Mouse (Mus musculus): ENCODE measurements at regions not wholly inside any gene's neighbourhood (a gene's known extent, or its start where the extent isn't known, plus 50 kb on each side); places are given as distances from the start of the nearest gene placed in this dataset.

DNA sequence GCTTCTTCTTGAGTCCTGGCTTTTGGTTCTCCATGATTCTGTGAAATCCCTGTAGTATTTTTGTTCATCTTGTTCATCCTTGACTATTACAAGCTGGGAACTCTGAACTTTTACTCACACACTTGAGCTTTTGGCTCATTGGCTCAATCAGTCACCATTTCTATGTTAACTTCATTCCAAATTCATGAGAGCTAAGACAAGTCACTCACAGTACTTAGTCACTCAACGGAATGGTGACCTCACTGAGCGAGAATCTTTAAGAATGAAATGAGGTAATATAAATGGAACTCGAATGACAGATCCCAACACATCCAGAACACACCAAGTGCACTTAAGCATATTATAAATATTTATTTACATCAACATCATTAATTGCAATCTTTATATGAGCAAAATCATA, 331.2 kb downstream of the Btg1 start:
- DNase-seq (ENCODE audit: low spot score in 2 of 2): no peak

DNA sequence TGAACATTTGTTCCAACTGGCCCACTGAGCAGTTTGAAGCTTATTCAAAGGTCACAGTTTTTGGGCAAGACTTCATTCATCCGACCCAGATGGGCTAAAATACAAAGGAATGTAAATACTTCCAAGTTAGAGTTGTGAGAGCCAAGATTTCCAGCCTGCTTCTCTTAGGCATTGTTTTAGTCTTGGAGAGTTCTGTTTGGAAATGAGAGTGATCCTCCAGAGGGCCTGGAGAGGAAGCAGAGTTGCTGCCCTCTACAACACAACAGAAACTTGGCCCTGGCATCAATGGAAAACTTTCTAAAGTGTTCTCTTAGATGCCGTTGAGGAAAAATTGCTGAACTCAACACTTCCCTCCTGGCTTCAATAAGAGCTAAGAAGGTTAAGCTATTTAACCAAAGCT, 332.1 kb downstream of the Btg1 start:
- DNase-seq (ENCODE audit: low spot score in 2 of 2): no peak

DNA sequence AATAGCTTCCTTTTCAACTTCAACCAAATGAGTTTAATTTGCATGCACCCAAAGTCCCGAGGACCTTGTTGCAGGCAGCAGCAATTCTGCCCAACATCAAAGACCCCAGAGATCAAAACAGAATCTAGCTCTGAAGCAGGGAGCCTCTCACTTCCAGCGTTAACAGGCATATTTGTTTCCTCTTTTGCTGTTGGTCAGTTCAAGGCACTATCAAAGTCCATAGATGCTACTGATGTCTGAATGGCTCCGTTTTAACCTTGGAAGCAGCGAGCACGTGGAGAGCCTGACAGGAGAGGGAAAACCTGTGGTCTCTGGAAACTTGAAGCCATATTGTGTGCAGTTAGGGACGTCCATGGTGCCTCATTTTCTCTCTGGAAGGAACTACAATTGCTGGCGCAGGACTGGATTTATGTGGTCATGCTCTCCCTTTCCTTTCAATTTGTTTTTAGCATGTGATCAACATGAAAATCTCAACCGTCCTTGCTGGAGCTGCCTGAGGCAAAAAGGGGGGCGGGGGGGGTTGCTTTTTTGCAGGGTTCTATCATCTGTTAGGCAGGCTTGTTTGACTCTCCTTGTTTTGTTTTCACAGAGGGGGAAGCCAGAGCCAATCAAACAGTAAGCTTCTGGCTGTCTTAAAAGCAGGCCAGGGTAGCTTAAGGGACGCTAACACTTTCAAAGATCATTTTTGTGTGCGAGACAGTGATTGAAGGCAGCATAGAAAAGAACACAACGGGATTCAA, 338.4 kb downstream of the Btg1 start:
- DNase-seq (ENCODE audit: low spot score in 2 of 2): no peak

DNA sequence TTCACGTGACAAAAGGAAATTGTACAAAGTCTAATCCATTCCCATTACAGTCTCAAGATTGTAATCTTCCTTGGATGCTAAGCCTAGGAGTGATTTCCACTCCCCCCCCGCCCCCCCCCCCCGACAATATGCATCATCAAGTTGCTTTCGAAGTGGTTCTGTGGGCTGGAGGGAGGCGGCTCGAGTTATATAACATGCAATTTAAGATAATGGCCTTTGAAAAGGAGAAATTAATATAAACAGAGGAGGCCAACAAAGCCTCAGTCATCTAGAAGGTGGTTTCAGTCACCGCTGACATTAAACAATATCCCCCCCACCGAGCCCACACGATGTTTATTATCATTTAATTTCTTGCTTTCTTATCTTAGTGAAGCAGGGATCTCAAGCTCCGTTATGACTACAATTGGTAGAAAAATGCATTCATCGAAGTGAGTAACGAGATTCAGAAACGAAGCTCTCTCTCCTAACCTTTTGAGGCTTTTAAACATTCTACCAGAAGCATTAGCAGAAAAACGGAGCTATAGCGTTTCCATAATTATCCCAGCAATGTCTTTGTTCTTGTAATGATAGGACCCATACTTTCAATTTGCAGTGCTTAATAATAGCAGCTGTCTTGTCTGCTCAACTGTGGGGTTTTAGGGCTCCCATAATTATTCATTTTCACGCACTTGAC, 339.1 kb downstream of the Btg1 start:
- DNase-seq (ENCODE audit: low spot score in 2 of 2): no peak

DNA sequence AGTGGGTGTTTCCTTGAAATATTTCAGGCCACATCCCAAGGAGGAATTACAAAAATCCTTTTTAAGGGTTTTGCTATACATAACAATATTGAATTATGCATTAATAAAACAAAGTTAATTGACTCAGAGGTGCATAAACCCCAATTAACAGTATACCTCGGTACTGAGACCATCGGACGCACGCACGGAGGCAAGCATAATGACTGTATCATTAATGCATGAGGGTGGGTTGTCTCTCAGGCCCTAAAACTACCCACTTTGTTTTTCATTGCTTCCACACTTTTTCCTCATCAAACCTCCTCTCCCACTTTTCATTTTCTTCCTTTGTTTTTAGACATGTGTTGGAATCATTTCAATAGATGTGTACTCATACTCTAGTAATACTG, 339.6 kb downstream of the Btg1 start:
- no peak for DNase-seq (ENCODE audit: low spot score in 2 of 2)

DNA sequence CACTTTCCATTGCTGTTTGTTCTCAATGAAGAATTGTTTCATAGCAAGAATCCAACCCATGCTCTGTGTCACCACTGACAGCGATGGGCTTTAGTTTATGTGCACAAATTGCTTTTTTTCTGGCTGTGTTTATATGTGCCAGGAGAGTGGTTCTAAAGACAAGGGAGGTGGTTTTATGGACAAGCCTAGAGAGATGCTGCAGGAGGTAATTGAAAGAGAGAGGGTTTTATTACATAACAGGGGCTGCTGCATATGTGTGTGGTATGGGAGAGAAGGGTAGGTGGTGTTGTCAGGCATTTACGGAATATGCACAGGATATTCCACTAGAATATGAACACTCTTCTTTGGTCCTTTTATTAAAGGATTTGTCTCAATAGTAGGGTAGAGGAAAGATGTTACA, 340.2 kb downstream of the Btg1 start:
- DNase-seq (ENCODE audit: low spot score in 2 of 2): no peak

DNA sequence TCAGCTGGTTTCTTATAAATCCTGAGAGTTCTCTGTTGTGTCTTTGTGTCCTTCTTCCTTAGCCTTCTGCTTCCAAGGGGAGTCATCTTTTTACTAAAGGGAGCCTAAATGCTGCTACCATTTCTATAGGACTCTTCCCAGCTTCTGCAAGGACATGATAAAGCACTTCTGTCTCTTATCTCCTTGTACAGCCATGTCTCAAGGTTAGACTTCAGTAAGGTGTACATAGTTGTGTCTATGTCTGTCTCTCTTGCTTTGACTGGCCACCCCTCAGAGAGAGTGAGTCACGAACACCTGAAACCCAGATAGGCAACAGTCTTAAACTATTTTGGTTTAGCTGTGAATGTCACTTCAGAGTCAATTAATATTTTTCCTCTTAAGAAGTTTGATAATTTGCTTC, 353.0 kb downstream of the Btg1 start:
- no peak for DNase-seq (ENCODE audit: low spot score in 2 of 2)

DNA sequence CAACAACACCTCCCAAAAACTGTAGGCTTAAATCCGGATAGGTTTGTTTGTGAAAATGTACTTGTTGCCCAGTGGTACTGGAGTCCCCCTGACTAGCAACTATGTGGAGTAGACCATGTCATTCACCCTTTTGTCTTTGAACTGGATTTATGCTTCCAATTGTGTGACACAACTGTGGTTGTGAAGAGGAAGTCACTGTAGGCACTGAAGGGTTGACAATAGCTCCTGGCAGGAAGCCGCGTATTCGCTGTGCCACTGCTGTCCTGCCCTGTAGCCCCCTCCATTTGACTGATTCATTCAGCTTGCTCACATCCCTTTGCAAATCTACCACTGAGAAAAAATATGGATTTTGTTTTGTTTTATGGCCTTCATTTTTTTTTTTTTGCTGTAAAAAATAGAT, 353.9 kb downstream of the Btg1 start:
- no peak for DNase-seq (ENCODE audit: low spot score in 2 of 2)

DNA sequence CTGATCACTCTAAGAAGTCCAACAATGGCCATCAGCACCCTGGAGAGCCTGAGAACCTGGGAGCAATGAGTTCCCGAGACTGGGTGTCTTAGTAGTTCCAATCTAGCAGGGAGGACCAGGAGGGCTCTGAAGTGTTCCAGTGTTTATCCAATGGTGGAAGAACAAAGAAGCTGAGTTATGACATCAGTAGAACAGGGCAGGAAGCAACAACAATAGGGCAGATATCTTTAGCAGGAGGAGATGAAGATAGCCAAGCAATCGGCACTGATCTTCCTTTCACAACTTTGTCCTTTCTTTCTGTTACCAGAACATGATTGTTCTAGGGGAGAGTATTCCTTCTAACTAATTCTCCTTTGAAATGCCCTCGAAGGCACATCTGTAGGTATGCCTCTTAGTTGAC, 355.0 kb downstream of the Btg1 start:
- DNase-seq (ENCODE audit: low spot score in 2 of 2): no peak

DNA sequence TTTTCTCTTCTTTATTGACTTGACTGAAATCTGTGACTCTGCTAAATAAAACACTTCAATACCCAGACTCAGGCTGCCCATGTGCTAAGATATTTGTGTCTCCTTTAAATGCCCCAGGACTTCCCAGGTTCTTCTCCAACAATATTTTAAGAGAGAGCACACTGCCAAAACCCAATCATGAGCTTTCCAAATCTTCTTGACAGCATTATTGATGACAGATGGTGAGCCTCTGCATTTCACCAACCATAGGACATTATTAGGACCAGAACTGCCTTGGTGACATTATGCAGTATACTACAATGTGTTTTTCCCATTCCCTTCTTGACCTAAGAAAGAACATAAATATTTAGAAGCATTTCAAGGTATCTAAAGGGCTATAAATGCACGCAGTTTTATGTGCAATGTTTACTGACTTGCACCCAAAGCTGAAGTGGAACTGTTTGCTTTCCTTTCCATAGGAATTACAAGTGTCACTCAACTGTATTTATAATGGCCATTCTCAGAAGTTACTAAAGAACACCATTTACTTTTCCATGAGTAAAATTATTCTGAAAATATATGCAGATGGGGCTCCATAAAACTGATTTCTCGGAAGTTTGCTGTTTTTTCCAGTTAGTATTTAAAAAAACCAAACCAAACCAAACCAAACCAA, 357.6 kb downstream of the Btg1 start:
- DNase-seq (ENCODE audit: low spot score in 2 of 2): no peak

DNA sequence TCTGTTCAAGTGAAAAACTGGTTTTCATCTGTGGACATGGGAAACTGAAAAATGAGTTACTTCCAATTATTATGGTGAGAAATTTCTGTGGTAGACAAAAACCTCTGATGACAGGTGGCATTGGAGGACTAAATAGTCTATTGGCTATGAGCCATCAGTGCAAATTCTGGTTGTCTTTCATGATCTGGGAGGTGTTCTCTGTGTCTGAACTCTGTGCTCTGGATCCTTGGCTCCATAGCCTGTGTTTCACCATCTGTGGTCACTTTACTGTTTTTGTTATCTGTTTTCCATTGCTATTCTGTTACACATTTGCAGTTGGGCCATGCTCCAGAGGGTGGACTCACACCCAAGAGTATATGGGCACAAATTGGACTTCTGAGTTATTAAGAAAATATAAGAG, 359.9 kb downstream of the Btg1 start:
- DNase-seq (ENCODE audit: low spot score in 2 of 2): no peak

DNA sequence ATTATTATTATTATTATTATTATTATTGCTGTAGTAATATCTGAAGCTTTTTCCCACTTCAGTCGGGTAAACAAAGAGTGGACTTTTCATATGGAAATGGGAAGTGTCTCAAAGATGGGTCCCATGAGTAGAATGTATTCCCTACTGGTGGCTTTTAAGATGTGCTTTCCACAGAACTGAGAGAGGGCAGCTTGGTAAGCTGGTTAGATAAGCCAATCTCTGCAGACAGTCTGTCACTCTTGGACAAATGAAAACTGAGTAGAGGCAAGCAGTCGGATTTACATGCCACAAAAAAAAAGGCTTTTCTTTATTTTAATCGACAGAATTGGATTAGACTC, 363.7 kb downstream of the Btg1 start:
- no peak for DNase-seq (ENCODE audit: low spot score in 2 of 2)

DNA sequence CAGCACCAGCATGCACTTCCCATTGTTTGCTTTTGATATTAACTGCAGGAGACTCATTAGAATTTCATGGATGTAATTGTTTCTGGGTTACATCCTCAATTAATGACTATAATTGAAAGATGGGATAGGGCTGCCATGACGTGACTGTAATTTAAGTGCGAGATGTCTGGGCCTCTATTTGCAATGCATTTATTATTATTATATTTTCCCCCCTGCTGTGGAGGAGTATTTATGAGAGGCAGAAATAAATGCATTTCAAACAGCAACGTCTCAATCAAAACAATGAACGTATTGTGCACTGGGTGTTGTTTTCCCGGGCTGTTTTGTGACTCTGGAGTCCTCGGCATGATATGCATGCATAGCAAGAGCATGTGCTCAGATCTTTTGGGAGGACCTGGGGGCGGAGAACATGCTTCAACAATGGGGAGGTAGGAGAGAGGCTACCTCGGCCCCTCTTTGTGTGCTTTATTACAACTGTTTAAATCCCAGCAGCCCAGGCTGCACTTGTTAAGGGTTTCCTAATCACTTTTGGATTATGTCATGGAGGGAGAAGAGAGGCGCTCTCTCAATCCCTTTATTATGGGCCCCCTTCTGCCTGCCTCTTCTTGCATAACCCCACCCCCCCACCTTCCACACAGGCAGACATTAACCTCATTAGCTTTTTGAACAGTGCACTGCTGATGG, 364.2 kb downstream of the Btg1 start:
- DNase-seq (ENCODE audit: low spot score in 2 of 2): no peak

DNA sequence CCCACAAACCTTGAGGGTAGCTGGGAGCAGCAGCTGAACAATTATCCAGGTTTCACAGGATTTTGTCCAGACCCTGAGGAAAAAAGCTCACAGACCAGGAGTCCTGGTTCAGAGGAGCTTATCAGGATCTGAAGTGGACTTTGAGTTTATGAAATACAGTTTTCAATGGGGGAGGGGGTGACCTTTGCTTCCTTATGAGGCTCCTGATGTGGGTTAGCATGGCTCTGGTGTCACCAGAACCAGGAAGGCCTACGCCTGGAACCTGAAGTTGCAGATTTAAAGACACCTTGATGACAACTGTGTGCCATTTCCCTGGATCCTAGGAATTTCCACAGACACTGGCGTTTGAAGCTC, 364.7 kb downstream of the Btg1 start:
- DNase-seq (ENCODE audit: low spot score in 2 of 2): no peak

DNA sequence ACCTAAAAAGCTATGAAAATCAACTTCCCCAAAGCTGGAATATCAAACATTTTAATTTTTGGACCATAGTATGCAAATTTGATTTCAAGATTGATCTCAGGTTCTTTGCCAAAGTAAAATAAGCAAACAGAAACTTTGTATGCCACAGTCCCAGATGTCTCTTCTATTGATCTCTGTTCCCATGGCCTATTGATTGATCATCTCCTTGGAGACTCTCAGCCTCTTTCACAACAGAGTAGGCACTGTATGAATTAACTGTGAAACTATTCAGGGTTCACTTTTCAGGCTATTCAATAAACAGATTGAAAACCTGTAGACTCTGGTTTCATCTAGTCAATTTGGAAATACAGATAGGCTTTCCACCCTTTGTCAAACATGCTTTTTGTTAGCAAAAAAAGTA, 384.1 kb downstream of the Btg1 start:
- DNase-seq (ENCODE audit: low spot score in 2 of 2): no peak

DNA sequence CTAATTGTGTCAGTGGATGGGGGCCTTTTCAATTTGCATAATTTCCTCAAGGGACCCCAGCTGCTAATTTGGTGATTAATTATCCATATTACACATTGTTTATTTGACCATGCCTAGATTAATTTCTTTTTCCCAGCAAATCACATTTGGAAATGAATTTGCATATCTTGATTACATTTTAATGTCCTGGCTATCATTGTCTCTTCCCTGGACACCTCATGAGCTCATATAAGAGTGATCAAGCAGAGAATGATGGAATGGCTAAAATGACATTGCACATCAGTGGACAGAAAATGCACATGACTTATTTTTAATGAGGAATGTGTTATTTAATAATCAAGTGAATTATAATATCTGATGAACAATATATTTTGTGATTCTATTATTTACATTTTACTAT, 392.1 kb downstream of the Btg1 start:
- DNase-seq (ENCODE audit: low spot score in 2 of 2): no peak

DNA sequence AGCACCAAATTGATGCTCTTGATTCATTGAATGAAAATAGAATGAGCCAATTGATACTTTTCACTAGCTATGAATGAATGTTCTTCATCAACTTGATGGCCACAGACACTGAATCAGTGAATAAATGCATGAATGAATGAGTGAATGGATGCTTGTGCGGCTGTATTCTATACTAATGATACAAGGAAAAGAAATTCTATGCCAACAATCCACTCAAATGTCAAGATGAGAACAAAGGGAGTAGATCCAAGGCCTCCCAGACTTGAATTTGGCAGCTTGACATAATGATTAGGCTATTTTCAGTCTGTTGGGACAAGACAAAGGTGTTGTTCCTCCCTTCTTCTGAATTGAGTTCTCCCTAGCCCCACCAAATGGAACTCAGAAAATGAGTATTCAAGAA, 393.1 kb downstream of the Btg1 start:
- DNase-seq (ENCODE audit: low spot score in 2 of 2): no peak

DNA sequence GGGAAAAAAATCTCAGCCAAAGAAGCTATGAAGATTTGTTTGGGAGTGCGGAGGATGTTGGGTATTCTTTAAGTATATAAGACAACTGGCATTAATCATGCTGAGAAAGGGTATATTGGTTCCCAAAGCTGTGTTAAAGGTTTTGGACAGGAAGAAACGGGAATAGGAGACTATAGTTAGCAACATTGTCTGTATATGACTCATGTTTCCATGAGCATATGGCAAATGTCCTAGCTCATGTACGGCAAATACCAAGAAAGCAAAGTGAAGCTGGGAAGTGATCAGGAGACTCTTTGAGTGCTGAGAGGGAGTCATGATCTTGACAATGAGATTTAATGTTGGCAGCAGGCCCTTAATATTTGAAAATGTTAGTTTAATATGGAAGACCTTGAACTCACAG, 401.8 kb downstream of the Btg1 start:
- DNase-seq (ENCODE audit: low spot score in 2 of 2): no peak

DNA sequence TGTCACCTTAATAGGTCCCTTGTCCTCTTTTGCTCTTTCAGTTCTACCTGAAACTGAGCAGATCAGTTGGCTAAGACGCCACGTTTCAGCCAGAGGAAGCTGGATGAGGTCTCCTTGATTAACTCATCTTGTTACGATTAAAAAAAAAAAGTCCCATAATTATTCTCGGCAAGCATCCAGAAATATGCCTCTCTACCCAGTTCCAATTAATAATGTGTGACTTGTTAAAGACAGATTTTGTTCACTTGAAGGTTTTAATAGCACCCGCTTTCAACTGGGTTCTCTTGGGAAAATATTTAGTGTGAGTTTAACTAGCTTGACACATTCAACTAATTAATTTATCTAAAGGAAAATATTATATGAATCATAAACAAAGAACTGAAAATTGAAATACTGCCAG, 412.0 kb downstream of the Btg1 start:
- no peak for DNase-seq (ENCODE audit: low spot score in 2 of 2)

DNA sequence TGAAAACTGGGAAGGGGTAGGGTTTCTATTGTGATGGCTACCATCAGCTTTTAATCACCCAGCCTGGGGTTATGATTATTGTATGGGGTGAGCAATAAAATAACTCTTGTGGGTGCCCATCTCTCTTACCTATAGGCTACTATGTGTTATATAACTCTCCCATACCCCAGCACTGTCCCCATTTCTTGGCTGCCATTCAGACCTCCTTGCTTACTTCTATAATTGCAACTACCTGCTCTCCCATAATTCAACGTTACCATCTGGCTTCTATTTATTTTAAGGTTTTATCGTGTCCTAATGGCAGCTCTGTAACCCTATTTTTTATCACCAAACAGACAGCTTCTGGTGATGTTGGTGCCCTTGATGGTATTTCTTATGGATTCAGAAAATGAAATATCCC, 414.2 kb downstream of the Btg1 start:
- DNase-seq (ENCODE audit: low spot score in 2 of 2): no peak

DNA sequence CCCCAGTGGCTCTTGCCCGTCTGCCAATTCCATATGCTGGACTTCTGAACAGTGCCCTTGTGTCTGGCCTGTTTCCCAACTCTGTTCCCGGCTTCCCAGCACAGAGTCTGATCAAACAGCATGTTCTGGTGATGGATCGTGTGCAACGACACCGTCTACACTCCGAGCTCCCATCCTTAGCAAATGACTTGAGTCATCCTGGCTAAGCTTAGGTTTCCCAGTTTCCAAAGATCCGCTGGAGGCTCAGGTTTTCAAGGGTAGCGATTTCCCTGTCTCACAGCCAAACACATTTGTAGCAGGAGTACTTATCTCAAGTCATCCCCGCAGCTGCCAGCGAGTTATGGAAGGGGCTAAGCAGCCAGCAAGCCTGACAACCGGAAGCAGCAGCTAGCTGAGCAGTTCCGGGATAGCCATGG, 418.6 kb downstream of the Btg1 start:
- no peak for DNase-seq (ENCODE audit: low spot score in 2 of 2)

DNA sequence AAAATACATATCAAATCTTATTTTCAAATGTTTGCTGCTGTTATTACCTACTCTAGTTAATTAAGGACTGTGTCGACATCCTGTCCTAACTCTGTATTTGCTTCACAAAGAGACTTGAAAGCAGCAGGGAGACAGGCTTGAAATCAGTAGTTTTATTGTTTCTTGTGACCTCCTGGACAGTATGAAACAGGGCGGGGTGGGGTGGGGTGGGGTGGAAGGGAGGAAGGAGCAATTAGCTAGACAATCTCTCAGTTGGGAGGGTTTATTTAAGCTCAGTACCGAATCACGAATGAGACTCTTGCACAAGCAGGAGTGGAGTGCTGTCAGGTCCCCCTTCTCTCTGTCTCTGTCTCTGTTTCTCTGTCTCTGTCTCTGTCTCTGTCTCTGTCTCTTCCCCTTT, 421.2 kb downstream of the Btg1 start:
- DNase-seq (ENCODE audit: low spot score in 2 of 2): no peak

Data from adrenal gland, adult 18-20 months (tissue).